Mouse (Mus musculus): Measurements from ENCODE around the gene Sfrp2.
A peak's percentile ranks its signal among the peaks of the same experiment; 100 is the strongest.

The Sfrp2 gene

GRCm38 (mm10) chr3:83765871-83766725, at the start of gene Sfrp2:
Sfrp2 (plus strand) TSS chr3:83766321.
- peak; percentile 24 for DNase-seq (ENCODE audit: low read depth, low spot score)

DNA sequence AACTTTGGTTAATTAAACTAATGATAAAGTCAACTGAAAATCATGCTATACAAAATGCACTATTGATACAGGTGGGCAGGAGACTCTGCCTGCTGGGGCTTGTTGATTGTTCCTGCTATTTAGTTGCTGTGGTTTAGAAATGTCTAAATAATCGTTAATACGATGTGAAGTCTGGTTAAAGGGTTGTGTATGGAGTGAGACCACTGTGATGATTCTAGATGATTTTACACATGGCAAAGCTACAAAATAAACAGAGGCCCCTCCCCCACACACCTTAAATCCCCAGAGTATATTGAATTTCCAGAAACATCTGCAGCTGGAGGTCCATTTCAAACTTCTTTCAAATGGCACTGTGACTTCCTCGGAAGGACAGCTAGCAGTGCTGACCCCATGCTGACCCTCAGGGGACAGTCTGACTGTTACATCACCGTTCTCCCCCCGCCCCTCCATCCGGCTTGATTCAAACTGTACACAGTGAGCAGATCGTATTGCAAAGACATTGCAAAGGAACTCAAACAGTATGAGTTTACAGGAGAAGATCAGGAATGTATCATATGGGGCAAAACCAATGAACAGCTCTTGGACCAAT, 48.4 kb upstream of the Sfrp2 start:
- no peak for DNase-seq (ENCODE audit: low read depth, low spot score)

DNA sequence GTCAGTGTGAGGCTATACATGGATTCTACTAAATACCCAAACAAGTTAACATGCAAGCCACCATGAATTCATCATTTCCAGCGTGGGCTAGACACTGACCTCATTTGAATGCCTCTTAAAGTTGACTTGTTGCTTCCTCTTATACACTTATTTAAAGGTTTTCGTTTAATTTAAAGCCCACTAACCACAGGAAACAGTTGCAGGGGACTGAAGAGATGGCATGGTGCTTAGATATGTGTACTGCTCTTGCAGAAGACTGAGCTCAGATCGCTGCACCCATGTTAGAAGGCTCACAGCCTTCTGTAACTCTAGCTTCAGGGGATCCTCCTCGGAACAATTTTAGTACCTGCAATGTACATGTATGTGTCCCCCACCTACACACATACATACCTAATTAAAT, 47.5 kb upstream of the Sfrp2 start:
- no peak for DNase-seq (ENCODE audit: low read depth, low spot score)

DNA sequence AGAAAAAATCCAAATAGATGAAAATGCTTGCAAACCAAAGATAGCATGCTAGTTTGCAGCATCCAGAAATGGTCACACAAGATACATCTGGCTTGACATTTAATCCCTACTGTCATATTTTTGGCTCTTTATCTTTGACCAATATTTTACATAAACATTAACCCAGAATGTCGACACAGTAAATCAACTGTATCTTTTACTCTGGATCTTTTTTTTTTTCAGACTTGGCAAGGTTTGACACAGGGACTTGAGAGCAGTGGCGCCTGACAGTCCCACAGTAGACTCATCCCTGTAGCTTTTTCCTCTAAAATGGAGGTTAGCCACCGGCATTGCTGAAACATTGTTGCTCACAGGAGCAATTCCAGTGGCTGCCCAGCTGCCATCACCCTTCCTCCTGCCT, 37.9 kb upstream of the Sfrp2 start:
- DNase-seq (ENCODE audit: low read depth, low spot score), result no peak

DNA sequence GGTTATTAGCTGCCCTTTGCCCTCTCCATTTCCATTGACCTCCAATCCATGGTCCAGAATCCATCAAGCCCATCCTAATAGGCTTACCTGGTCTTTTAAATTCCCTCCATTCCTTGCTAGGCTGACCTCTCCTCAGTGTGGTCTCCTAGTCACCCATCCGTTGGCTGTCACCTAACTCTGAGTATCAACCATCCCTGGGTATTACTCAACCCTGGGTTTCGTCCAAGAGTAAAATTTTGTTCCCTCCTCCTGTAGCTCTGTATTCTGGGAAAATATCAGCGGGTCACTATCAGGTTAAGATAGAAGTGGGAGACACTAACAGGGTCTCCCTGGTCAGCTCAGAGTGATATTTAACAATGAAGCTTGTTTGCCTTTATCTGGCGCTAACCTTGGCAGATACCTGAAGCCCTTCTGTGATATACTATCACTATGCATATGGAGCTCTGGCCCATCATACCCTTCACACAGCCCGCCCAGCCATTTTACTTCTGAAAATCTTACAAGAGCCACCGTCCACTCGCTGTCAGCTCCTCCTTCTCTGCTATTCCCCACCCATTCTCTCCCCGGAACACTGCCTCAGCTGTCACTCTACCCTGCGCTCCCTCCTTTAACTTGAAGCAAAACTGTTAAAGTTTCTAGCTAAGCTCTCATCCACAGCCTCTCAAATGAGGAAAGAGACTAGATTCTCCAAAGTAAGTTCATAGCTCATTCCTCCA, 37.3 kb upstream of the Sfrp2 start:
- no peak for DNase-seq (ENCODE audit: low read depth, low spot score)

DNA sequence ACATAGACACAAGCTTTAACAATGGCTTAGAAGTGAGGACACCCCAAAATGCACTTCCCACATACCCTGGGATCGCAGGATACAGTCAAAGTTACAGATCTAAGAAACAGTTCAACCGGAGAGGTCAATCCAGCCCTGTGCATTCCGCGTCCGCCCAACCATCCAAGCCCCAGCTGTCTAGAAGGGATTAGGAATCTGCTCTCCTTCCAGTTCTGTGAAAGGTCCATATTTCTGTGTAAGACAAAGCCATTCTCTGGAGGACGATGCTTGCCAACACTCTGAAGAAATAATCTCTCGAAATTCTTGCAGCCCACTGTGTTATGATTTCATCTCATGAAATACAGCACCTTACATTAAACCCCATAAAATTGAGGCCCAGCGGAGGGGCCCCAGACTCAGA, 32.1 kb upstream of the Sfrp2 start:
- no peak for DNase-seq (ENCODE audit: low read depth, low spot score)

DNA sequence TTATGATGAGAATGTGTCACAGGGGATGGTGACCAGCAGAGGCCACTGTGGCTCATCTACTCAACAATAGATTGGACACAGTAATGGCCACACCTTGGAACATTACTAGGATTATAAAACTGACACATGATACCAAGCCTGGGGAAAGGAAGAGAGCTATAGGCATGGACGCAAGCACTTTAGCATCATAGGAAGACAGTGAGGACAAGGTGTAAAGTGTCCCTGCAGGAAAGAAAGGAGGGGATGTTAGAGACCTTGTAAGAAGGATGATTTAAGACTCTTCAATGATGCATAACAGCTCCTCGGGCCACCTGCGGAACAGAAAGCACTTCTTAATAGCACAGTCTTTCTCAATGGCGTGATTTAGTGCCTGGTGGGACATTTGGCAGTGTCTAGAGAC, 29.1 kb upstream of the Sfrp2 start:
- no peak for DNase-seq (ENCODE audit: low read depth, low spot score)

DNA sequence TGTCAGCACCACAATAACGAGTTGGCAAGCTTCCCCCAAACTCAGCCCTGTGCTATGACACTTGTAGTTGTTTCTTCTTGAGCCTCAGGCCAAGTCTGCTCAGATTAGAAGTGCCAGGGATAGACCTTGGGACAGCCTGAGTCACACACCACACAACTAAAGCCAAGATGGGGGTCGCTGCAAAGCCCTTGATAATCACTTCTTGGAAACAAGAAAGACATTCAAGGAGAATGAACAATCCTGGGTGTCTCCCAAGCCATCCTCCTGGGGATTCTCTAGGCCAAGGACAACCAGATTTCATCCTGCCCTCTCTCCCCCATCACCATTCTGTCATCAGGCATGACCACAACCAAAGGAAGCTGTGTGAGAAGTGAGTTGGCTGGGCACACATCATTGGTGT, 25.9 kb upstream of the Sfrp2 start:
- DNase-seq (ENCODE audit: low read depth, low spot score), result no peak

DNA sequence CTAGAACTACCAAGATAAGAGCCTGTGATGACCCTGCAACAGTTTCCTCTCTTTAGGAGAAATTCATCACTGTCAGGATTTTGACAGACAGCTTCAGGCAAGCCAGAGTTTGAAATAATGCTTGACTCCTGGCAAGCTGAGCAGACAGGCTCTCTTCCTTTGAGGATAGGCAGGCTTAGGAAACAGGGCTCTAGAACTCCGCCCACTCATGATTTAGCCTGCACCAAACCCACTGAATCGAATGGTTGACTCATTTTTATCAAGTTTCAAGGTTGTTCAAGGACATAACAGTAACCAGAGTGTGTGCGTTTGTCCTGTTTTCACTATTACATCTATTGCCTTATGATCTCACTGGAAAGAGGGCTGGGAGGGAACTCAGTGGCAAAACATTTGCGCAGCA, 18.8 kb upstream of the Sfrp2 start:
- no peak for DNase-seq (ENCODE audit: low read depth, low spot score)

- no peak for DNase-seq (ENCODE audit: low read depth, low spot score)
Observed at GRCm38 (mm10) chr3:83747895-83748294, 18.2 kb upstream of the Sfrp2 start.

- no peak for DNase-seq (ENCODE audit: low read depth, low spot score)
Observed at GRCm38 (mm10) chr3:83751625-83752024, 14.5 kb upstream of the Sfrp2 start.

GRCm38 (mm10) chr3:83752196-83752595, 13.9 kb upstream of the Sfrp2 start:
- no peak for DNase-seq (ENCODE audit: low read depth, low spot score)

DNA sequence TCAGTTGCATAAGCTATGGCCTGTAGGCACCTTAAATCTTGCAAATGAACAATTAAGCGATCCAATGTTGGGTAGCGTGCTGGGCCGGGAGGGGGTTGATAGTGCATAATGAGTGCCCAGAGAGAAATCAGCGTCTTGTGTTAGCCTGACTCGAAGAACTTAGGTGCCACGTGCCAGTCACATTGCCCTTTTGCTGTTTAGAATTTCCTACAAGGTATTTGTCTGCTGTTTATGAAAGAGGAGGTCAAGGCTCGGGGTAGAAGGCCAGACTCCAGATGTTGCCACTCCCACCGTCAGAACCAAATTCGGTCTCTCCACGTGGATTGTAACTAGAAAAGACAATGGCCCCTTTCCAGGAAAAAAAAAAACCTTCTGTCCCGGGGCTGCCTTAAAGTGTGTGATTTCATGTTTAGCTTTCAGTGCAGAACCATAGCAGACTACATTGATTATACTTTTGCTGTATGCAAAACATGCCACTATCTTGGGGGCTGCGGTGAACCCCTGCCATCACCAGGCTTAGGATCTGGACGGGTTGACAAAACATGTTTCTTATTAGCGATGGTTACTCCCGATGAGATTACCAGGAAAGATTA, 11.0 kb upstream of the Sfrp2 start:
- DNase-seq (ENCODE audit: low read depth, low spot score), result no peak

- no peak for DNase-seq (ENCODE audit: low read depth, low spot score)
Observed at GRCm38 (mm10) chr3:83755666-83756065, 10.5 kb upstream of the Sfrp2 start.

GRCm38 (mm10) chr3:83762361-83762760, 3.8 kb upstream of the Sfrp2 start:
- no peak for DNase-seq (ENCODE audit: low read depth, low spot score)

DNA sequence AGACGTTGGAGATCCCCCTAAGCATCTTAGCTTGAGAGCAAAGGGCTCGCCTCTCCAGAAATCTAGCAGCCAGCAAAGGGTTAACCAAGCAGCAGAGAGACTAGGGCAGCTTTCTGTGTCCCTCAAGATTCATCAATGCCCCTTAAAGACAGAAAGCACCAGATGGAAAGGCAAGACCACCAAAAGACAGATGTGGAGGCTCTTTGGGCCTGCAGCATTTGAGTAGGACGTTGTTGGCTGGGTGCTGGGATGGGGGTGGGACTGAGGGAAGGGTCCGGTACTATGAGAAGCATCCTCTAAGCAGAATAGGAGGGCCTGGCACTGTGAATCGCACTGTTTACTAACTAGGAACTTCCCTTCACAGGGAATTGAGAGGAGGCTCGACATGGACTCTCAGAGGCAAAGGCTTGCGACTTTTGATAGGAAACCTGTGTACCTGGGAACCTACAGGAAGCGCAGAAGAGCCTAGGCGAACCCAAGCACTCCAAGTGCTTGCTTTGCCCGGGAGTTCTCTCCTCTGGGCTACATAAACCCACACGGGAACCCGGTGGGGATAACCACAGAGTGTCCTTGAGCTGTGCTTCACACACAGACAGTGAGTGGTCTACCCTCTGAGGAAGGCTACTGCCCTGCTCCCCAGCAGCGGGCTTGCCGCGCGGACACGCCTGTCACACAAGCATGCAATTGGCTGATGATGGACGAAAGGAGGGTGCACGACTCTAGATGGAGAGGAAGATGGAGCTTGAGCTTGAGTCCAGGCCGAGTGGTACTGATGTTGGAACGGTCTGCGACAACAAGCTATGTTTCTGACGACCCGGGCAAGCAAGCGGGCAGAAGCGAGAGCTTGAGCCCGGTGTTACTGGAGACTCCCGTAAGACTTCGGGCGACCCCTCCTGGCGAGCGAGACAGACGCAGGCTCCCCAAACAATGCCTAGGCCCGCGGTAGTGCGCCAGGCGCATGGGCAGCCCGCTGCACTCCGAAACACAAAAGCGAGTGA, 2.3 kb upstream of the Sfrp2 start:
- DNase-seq (ENCODE audit: low read depth, low spot score), result peak; percentile 73

GRCm38 (mm10) chr3:83766726-83767070, 577 bp downstream of the Sfrp2 start:
- DNase-seq (ENCODE audit: low read depth, low spot score), result no peak

GRCm38 (mm10) chr3:83767121-83767520, 1.0 kb downstream of the Sfrp2 start:
- no peak for DNase-seq (ENCODE audit: low read depth, low spot score)

DNA sequence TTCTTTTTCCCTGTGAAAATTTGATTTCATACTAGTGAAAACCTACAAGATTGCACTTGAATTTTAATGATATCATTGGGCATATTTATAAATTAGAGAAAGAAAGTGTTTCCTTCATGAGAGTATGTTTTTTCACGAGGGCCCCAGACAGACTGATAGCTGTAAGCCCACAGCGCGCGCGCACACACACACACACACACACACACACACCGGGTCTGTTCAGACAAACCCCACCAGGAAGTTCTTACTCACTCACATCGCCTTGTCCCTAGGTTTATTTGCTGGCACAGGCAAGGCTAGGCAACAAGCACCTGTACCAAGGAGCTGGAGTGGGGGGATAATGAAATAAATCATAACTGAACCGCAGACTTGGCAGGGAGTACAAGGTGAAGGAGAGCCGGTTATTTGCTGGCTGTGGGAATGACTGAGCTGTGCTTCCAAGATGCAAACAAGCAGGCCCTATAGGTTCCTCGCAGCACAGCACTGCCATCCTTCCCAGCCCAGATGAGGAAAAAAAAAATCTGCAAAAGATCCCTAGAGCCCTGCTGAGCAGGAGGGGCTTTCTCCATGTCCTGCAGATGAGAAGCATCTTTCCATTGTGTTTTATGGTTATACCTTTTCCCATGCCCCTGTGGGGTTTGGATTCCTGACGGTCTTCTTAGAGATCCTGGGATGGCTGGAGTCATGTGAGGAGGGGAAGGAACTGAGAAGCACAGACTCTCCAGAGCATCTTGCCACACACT, 2.3 kb downstream of the Sfrp2 start:
- no peak for DNase-seq (ENCODE audit: low read depth, low spot score)

DNA sequence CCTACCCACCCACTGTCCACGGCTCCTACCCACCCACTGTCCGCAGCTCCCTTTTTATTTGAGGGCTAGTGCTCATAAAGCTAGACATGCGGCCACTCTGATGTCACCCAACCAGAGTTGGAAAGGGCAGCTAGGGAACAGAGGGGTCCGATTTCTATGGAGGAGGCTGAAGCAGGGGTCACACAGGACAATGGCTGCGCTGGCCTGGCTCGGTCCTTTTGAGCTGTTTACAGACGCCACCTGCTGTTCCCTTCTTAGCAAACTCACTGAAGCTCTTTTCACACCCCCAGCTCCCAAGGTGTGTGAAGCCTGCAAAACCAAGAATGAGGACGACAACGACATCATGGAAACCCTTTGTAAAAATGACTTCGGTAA, 2.9 kb downstream of the Sfrp2 start:
- DNase-seq (ENCODE audit: low read depth, low spot score), result no peak
